Mouse (Mus musculus): Measurements from ENCODE around the gene Olfml2a. TPM values are rescaled to one million over a fixed set of nuclear protein-coding genes. Genes with fewer than 3 reads are reported as not detected.

The Olfml2a gene
- polyA plus RNA-seq, 1 experiment from 2014 or later, result 2.2 TPM

- Histone ChIP-seq H3K27me3 (peaks cover 5% of the 10 kb centered on the region; the same call in 1 of the 2 replicates), H3K9ac (replicated peaks) (no peak overlapping the region), H3K4me1 (replicated peaks) (peaks cover under 1% of the 10 kb centered on the region; the same call in 1 of the 2 replicates), H3K27ac (no peak overlapping the region), H3K36me3 (no peaks in the 10 kb centered on the region), H3K4me3 (replicated peaks) (no peak overlapping the region), H3K4me2 (replicated peaks) (no peak overlapping the region), H3K9me3 (no peaks in the 10 kb centered on the region)
- 53% methylated on average over 4 of the region's 4 CpGs for WGBS
- ATAC-seq, result no peak
Observed at GRCm38 (mm10) chr2:38992452-38992851, 60.7 kb downstream of the Olfml2a start.

GRCm38 (mm10) chr2:38997386-38998374 lies 65.9 kb downstream of the Olfml2a start, which contains the start of gene Wdr38:
TSS of gene Wdr38 (plus strand) at chr2:38997476.
- peaks cover 32% of the 10 kb centered on the region for H3K36me3 ChIP-seq
- 16% methylated on average over 33 of the region's 33 CpGs for WGBS
- peaks cover 5% of the 10 kb centered on the region; the same call in 1 of the 2 replicates for H3K27me3 ChIP-seq
- peak within 1 kb of the TSS; percentile 48 for H3K4me2 ChIP-seq (replicated peaks)
- peak within 1 kb of the TSS; percentile 4; the same call in 1 of the 2 replicates for H3K9ac ChIP-seq (replicated peaks)
- peak within 1 kb of the TSS; percentile 21 for H3K4me3 ChIP-seq (replicated peaks)
- peaks cover 13% of the 10 kb centered on the region for H3K4me1 ChIP-seq (replicated peaks)
- peak; percentile 92 for ATAC-seq
- H3K9me3 ChIP-seq, result no peaks in the 10 kb centered on the region
- H3K27ac ChIP-seq, result no peak within 1 kb of the TSS

- WGBS, result 68% methylated on average over 4 of the region's 4 CpGs
- no peak overlapping the region for H3K4me3 ChIP-seq (replicated peaks)
- H3K27me3 ChIP-seq, result peaks cover 5% of the 10 kb centered on the region; the same call in 1 of the 2 replicates
- no peak overlapping the region for H3K27ac ChIP-seq
- H3K9ac ChIP-seq (replicated peaks), result no peak overlapping the region
- peaks cover 30% of the 10 kb centered on the region for H3K4me1 ChIP-seq (replicated peaks)
- peaks cover 44% of the 10 kb centered on the region for H3K36me3 ChIP-seq
- no peak overlapping the region for H3K4me2 ChIP-seq (replicated peaks)
- H3K9me3 ChIP-seq, result no peaks in the 10 kb centered on the region
- ATAC-seq, result no peak
Observed at GRCm38 (mm10) chr2:38999381-38999780, 67.6 kb downstream of the Olfml2a start.

GRCm38 (mm10) chr2:38999910-39000586 lies 68.3 kb downstream of the Olfml2a start:
- Histone ChIP-seq H3K4me1 (replicated peaks) (peaks cover 30% of the 10 kb centered on the region), H3K9ac (replicated peaks) (no peak overlapping the region), H3K27me3 (peaks cover 5% of the 10 kb centered on the region; the same call in 1 of the 2 replicates), H3K9me3 (no peaks in the 10 kb centered on the region), H3K4me2 (replicated peaks) (no peak overlapping the region), H3K27ac (no peak overlapping the region), H3K36me3 (peaks cover 44% of the 10 kb centered on the region), H3K4me3 (replicated peaks) (no peak overlapping the region)
- ATAC-seq, result no peak
- 78% methylated on average over 8 of the region's 8 CpGs for WGBS

GRCm38 (mm10) chr2:39000587-39000919 lies 68.8 kb downstream of the Olfml2a start:
- Histone ChIP-seq H3K27me3 (peaks cover 5% of the 10 kb centered on the region; the same call in 1 of the 2 replicates), H3K9me3 (no peaks in the 10 kb centered on the region), H3K36me3 (peaks cover 44% of the 10 kb centered on the region), H3K4me2 (replicated peaks) (no peak overlapping the region), H3K4me3 (replicated peaks) (no peak overlapping the region), H3K4me1 (replicated peaks) (peaks cover 30% of the 10 kb centered on the region), H3K9ac (replicated peaks) (no peak overlapping the region), H3K27ac (no peak overlapping the region)
- 84% methylated on average over 4 of the region's 4 CpGs for WGBS
- no peak for ATAC-seq

GRCm38 (mm10) chr2:39001866-39002265 lies 70.1 kb downstream of the Olfml2a start:
- H3K4me3 ChIP-seq (replicated peaks), result no peak overlapping the region
- H3K36me3 ChIP-seq, result peaks cover 44% of the 10 kb centered on the region
- no peak for ATAC-seq
- peaks cover 42% of the 10 kb centered on the region for H3K4me1 ChIP-seq (replicated peaks)
- 85% methylated on average over 3 of the region's 3 CpGs for WGBS
- H3K27ac ChIP-seq, result no peak overlapping the region
- H3K27me3 ChIP-seq, result peaks cover 4% of the 10 kb centered on the region; the same call in 1 of the 2 replicates
- 0 out of 2 replicates have a peak overlapping the region, but pooled peaks have one; percentile 39 for H3K9ac ChIP-seq (replicated peaks)
- no peaks in the 10 kb centered on the region for H3K9me3 ChIP-seq
- H3K4me2 ChIP-seq (replicated peaks), result no peak overlapping the region

- peak overlapping the region; percentile 98 for H3K4me2 ChIP-seq (replicated peaks)
- H3K27ac ChIP-seq, result no peak overlapping the region
- WGBS, result 58% methylated on average over 8 of the region's 8 CpGs
- H3K36me3 ChIP-seq, result peaks cover 44% of the 10 kb centered on the region
- no peaks in the 10 kb centered on the region for H3K9me3 ChIP-seq
- H3K27me3 ChIP-seq, result no peaks in the 10 kb centered on the region
- H3K9ac ChIP-seq (replicated peaks), result peak overlapping the region; percentile 91; the same call in 1 of the 2 replicates
- peak overlapping the region; percentile 80 for H3K4me3 ChIP-seq (replicated peaks)
- peaks cover 43% of the 10 kb centered on the region for H3K4me1 ChIP-seq (replicated peaks)
- ATAC-seq, result no peak
Observed at GRCm38 (mm10) chr2:39003106-39003505, 71.3 kb downstream of the Olfml2a start.

- WGBS, result 71% methylated on average over 5 of the region's 5 CpGs
Observed at GRCm38 (mm10) chr2:39003512-39003911, 71.7 kb downstream of the Olfml2a start.

GRCm38 (mm10) chr2:39004372-39004771 lies 72.6 kb downstream of the Olfml2a start:
- H3K4me3 ChIP-seq (replicated peaks), result peak overlapping the region; percentile 80
- H3K9me3 ChIP-seq, result no peaks in the 10 kb centered on the region
- peak overlapping the region; percentile 85 for H3K27ac ChIP-seq
- peaks cover 50% of the 10 kb centered on the region for H3K4me1 ChIP-seq (replicated peaks)
- H3K27me3 ChIP-seq, result no peaks in the 10 kb centered on the region
- 2% methylated on average over 11 of the region's 11 CpGs for WGBS
- no peak for ATAC-seq
- H3K9ac ChIP-seq (replicated peaks), result peak overlapping the region; percentile 91
- peaks cover 44% of the 10 kb centered on the region for H3K36me3 ChIP-seq
- peak overlapping the region; percentile 98 for H3K4me2 ChIP-seq (replicated peaks)

More at GRCm38 (mm10) chr2:39003512-39003911, 71.7 kb downstream of the Olfml2a start:
- Histone ChIP-seq H3K9ac (replicated peaks) (peak overlapping the region; percentile 91), H3K4me3 (replicated peaks) (peak overlapping the region; percentile 80), H3K27me3 (no peaks in the 10 kb centered on the region), H3K27ac (no peak overlapping the region), H3K4me1 (replicated peaks) (peaks cover 42% of the 10 kb centered on the region), H3K4me2 (replicated peaks) (peak overlapping the region; percentile 98), H3K36me3 (peaks cover 44% of the 10 kb centered on the region), H3K9me3 (no peaks in the 10 kb centered on the region)
- no peak for ATAC-seq

- ATAC-seq, result peak; percentile 90
- H3K27ac ChIP-seq, result peak within 1 kb of the TSS; percentile 85
- peak within 1 kb of the TSS; percentile 80 for H3K4me3 ChIP-seq (replicated peaks)
- WGBS, result 1% methylated on average over 58 of the region's 58 CpGs
- H3K4me2 ChIP-seq (replicated peaks), result peak within 1 kb of the TSS; percentile 98
- peaks cover 55% of the 10 kb centered on the region for H3K4me1 ChIP-seq (replicated peaks)
- peak within 1 kb of the TSS; percentile 91 for H3K9ac ChIP-seq (replicated peaks)
- H3K27me3 ChIP-seq, result no peaks in the 10 kb centered on the region
- H3K36me3 ChIP-seq, result peaks cover 39% of the 10 kb centered on the region
- H3K9me3 ChIP-seq, result no peaks in the 10 kb centered on the region
Observed at GRCm38 (mm10) chr2:39004880-39005435, 73.2 kb downstream of the Olfml2a start, which contains the start of gene Arpc5l. TSS of gene Arpc5l (plus strand) at chr2:39005348.

GRCm38 (mm10) chr2:39005574-39006079 lies 73.8 kb downstream of the Olfml2a start, which contains the start of gene Rpl35:
TSS of gene Rpl35 (minus strand) at chr2:39005624.
- H3K36me3 ChIP-seq, result peaks cover 32% of the 10 kb centered on the region
- peaks cover 60% of the 10 kb centered on the region for H3K4me1 ChIP-seq (replicated peaks)
- no peak for ATAC-seq
- H3K27ac ChIP-seq, result peak within 1 kb of the TSS; percentile 85
- H3K9ac ChIP-seq (replicated peaks), result peak within 1 kb of the TSS; percentile 91
- whole genome bisulfite sequencing, result 15% methylated on average over 15 of the region's 15 CpGs
- peak within 1 kb of the TSS; percentile 98 for H3K4me2 ChIP-seq (replicated peaks)
- H3K27me3 ChIP-seq, result no peaks in the 10 kb centered on the region
- peak within 1 kb of the TSS; percentile 80 for H3K4me3 ChIP-seq (replicated peaks)
- no peaks in the 10 kb centered on the region for H3K9me3 ChIP-seq

All from midbrain, embryonic 13.5 days (tissue).